Mouse (Mus musculus) brain, embryonic 18.5 days (tissue): ENCODE data around the gene Mrtfa.

ENCODE experiments used
- DNase-seq: peaks from one replicate; pipeline ENCODE4 v3.0.0-alpha.2; 2012; ENCODE audit warnings: low read depth, low spot score

Mrtfa gene

DNA sequence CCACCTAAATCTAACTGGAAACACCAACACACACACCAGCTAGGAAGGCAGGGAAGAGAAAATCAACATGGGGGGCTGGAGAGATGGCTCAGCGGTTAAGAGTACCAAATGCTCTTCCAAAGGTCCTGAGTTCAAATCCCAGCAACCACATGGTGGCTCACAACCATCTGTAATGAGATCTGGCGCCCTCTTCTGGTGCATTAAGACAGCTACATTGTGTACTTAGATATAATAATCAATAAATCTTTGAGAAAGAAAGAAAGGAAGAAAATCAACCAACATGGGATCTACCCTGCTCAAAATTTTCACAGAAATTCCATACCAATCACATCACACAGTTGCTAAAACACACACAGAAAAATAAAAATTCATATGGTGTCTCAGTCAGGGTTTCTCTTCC is 34.1 kb downstream of the Mrtfa start:
- no peak for DNase-seq

DNA sequence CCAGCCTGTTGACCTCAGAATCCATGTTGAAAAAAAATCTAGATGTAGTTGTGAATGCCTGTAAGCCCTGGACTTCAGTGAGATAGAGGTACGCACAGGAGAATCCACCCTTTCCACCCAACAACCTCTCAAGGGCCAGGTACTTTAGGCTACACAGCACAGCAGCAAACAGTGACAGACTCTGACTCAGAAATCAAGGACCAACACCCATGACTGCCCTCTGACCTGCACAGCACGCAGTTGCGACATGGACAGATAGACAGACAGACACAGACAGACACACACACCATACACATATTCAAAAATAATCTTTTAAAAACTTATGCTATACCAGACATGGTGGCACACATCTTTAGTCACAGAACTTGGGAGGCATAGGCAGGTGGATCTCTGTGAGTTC is 34.7 kb downstream of the Mrtfa start:
- DNase-seq = no peak

DNA sequence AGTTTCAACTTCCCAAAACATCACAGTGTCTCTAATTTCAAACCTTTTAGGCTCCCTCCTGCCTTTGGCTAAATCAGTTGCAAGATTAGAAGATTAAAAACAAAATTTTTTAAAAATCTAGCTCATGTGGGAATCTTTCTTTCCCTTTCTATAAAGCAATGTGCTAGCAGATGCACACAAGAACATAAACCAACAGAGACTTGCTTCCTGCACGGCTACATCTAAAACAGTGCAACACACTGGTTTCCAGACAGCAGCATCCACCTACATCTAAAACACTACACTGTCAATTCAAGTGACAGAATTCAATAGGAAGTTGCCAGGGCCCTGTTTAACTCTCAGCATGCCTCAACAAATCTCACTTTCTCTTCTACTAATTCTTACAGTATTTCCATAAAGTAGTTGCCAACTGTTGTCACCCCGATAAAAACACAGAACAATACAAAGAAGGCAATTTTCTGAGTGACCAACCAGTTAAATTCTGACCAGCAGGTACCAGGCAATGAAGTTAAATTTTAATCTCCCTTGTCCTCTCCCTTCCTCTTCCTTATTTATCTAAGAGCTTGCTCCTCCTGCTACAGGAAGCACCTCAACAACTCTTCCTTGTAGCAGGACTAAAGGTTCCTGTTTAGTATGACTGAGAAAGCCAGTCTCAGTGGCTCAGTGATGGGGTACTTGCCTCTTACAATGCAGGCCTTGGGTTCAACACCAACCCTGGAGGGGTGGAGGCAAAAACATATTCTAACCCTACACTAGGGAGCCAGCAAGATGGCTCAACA is 35.5 kb downstream of the Mrtfa start:
- DNase-seq = no peak

DNA sequence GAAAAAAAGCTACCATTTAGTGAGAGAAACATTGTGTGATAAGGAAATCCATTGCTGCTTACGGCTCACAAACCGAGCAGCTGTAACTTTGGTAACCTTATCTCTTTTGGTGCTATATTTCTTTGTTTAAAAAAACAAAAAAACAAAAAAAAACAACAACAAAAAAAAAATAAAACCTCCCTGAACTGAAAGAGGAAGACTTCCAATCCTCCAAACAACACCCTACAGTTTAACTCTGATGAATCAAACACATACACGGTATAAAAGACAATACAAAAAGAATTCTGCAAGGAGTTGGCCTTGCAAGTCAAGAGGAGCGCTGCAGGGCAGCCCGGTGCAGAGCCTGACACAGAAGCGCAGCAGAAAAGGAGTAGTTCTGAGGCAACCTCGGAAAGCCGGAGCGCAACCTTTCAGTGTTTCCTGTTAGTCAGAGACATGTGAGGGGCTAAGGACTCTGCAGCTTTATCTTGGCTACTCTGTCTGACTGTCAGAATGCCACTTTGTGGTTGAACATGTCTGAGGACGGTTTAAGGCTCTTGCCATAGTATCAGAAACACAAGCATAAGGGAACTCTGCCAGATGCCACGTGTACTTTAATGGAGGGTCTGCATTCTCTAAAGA is 48.5 kb downstream of the Mrtfa start:
- no peak for DNase-seq

DNA sequence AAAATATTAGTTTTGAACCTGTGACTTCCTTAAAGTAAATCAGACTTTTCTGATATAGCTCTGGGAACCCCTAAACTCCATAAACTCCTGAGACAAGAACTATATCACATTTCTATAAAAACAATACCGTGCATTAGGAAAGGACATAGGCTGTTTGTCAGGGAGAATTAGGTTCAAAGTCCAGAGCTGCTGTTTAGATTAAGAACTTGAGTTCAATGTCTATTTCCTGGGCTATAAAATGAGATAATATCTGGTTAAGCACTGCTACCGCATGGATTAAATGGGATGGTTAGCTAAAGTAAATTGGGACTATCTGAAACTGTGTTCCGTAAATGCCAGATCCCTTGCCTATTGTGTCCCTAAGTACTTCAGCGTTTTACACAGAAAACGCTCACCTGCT is 50.6 kb downstream of the Mrtfa start:
- DNase-seq = no peak

DNA sequence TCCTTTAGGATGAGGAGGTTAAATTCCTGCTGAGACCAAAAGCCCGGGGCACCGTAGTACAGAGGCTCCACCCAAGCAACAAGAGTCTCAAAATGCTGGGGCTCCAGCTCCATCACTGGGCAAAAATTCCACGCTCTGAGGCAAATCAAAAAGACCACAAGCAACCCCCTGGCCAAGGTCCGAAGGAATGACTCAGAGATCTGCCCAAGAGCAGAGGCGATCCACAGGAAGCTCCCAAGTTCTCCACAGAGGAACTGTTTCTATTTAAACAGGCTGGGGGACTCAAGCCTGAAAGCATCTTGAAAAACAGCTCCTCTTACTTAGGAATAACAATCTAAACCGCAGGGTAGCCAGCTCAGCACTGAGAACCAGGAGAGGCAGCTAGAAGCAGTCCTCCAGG is 53.3 kb downstream of the Mrtfa start:
- DNase-seq = no peak

DNA sequence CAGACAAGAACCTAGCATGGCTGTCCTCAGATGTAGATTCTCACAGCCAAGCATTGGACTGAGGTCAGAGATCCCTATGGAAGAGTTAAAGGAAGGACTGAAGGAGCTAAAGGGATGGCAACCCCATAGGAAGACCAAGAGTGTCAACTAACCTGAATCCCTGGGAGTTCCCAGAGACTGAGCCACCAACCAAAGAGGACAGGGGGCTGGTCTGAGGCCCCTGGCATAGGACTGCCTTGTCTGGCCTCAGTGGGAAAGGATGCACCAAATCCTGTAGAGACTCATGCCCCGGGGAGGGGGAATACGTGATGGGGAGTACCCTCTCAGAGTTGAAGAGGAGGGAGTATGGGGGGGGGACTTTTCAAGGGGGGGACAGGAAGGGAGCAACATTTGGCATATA is 56.8 kb downstream of the Mrtfa start:
- no peak for DNase-seq

DNA sequence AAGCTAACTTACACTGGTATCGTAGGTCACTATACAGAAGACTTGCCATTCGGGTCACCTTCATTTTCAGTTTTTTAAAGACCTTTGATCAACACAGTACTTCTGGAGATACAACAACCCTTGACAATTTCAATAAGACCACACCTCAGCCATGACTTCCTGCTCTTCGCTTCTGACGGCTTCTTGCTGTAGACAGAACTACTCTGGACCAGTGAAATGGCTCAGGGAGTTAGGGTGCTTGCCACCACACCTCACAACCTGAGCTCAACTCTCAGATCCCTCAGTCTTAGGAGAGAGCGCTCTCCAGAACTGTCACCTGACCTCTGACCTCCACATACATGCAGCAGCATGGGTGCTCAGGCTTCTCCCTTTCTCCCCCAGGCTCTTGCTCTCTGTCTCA is 59.4 kb downstream of the Mrtfa start:
- DNase-seq = no peak

DNA sequence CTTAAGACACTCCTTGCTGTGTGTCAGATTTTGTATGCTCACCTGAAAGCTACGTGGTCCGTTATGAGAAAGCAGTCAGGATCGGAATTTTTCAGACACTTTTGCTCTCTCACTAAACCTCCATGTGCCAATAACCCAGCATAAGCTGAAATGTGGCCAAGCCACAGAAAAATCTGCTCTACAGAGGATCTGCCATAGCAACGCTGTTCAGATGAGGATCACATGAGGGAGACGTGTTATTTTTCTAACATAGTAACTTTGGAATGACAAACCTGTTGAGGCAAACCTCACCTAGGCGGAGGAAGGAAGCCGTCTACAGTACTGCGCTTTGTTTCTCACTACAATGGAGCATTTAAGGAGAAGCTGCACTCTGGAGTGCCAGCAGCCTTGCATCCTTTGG is 60.6 kb downstream of the Mrtfa start:
- no peak for DNase-seq

DNA sequence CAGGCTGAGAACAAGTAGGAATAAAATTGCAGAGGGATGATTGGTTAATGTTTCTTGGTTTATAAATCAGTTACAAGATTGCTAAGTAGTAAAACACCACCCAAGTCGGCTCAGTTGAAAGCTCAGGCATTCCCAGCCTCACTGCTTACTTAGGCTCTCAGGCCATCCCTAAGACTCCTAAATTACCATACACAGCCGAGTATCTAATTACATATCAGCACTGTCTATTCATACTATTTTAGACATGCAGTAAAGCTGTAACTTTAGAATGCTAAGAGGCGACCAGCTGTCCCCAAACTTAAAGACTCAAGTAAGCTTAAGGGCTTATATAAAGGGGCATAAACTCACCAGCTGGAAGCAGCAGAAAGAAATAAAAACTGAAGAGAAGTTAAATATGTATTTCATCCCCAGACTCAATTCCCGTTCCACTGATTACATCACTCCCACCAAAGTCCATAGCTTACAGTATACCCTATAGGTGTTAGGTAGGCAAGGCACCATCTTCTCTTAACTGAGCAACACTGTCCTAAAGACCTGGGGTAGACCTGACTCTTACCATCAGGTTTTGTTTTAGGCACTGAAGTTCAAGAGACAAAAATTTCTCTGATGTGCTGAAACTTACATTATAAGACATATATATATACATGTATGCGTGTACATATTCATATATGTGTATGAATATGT is 62.3 kb downstream of the Mrtfa start:
- DNase-seq = no peak

DNA sequence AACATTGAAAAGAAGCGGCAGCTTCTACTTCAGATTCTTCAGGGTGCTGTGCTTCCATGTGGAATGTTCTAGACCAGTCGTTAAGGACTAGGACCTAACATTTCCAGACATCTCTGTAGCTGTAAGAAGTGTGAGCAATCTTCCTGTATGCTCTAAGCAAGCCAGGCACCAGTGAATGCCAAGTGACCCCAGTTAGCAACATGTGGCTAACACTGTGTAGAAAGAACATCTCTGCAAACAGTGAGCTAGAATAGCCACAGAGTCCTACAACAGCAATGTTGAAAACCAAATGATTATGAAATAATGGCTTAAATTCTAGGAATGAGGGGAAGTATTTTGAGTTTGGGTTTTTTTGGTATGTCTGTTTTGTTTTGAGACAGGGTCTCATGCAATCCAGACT is 66.3 kb downstream of the Mrtfa start:
- no peak for DNase-seq

DNA sequence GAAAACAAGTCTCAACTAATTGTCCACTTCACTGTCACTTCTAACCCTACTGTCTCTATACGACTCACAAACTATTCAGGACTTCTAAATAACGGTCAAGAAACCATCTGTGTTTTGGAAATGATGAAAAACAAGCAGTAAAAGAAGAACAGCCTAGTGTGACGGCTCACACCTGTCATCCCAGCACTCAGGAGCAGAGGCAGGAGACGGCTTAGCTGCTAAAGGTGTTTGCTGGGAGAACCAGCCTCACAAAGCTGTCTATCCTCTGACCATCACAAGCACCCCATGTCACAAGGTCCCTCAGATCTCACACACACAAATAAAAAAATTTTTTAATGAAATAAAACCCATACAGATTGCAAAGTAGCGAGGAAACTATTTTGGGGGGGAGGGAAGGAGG is 67.4 kb downstream of the Mrtfa start:
- no peak for DNase-seq

DNA sequence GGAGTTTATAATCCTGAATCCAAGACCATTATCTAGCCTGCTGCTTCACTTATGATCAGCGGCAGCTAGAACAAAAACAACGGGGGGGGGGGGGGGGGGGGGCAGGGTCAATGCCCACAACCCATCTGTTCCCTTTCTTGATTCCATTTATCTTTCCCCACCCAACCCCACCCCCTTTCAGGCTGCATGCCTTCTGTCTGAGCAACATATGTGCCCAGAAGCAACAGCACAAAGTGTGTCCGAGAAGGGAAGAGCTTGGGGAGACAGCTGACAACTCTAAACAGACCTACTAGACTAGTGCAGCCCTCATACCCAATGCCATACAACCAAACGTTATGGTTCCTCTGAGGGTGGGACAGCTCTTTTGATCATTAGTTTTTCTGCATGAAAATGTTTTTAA is 68.0 kb downstream of the Mrtfa start:
- DNase-seq = no peak

DNA sequence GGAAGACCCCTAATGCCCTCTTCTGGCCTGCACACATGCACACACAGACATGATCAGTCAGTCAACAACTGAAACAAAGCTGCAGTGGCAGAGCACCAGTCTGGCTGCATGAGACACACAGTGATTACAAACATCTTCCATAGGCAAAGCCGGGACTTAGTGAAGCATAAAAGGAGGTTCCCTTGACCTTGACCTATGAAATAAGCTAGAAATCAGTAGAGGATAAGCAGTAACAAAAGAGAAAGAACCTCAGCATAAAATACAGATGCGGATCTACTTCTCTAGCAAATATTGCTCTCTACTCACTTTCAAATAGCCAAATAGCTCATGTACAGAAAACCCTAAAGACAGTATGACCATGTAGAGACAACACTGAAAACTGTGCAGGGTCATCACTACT is 68.5 kb downstream of the Mrtfa start:
- no peak for DNase-seq

DNA sequence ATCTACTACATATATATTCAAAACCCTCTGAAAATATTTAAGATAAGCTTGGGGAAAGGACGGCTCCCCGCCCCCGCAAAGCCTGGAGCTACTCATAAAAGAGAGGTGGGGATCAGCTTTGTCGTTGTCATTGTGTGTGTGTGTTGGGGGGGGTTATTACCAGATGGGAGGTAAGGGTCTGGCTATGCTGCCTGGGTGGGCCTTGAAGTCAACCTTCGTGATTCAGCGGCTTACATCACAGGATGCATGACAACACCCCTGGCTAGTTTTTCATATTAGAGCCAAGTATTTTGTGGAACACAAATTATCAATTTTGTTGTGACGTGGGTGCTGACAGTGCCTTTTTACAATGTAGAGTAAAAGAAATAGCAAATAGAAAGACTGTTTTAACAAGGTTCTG is 69.6 kb downstream of the Mrtfa start:
- no peak for DNase-seq

DNA sequence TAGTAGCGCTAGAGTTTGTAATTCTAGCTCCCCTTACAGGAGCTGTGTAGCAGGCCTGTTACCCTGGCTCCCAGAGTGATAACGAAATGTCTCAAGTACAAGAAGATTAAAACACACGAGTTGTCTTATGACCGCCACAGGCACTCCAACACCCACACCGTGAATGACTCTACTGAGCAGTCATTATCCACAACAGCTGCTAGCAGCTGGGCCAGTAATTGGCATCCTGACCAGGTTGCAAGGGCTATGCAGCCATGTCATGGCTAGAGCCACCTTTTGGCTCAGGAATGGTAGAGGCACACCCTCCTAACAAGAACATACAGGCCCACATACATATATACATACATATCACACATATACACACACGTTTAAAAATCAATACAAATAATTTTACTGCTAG is 70.4 kb downstream of the Mrtfa start:
- no peak for DNase-seq

DNA sequence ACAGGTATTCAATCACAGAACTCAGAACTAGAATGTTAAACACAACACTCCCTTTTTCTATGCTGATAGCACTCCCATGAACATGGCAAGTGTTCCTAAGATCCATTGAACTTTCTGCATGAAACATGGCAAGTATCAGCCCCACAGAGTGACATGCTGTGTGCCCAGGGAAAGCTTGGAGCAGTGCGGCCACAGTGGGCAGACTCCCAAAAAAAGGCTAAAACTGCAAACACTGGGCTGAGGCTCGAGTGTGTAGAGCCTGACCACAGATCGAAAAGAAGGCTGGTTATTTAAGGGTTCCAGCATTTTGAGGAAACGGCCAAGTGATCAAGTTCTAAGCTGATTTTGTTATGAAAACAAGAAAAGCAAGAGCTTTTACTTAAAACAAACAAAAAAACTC is 72.3 kb downstream of the Mrtfa start:
- DNase-seq = no peak

DNA sequence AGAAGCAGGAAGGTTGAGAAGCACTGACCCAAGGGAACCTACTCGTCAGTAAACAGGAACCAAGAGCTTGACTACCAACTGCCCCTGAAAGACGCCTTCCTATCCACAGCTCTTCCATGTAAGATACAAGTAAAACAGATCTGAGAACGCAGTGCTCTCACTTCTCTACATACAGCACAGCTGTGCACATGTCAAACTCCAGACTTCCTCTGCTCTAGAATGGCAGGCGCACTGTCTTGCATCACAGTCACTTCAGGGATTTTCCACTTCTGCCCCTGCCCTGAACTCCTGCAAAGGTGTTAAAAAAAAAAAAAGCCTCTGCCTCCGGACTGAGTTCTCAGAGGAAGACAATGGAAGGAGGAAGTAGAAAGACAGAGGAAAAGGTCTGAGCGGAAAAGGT is 78.0 kb downstream of the Mrtfa start:
- no peak for DNase-seq

DNA sequence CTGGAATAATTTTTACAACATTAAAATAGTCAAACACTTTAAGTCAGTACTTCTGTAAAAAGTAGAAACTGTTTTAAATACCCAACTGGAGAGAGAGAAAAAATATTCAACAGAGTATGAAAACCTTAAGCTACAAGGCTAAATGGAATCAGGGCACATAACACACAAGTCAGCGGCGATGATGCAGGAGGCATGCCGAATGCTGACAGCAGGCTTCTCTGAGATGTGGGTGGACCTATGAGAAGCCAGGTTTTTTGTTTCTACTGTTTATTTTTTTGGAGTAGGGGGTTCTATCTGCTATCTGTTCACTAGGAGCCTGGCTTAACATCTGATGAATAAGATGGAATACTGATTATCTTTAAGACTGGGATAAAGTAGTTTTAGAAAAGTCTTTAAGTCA is 80.2 kb downstream of the Mrtfa start:
- DNase-seq = no peak

DNA sequence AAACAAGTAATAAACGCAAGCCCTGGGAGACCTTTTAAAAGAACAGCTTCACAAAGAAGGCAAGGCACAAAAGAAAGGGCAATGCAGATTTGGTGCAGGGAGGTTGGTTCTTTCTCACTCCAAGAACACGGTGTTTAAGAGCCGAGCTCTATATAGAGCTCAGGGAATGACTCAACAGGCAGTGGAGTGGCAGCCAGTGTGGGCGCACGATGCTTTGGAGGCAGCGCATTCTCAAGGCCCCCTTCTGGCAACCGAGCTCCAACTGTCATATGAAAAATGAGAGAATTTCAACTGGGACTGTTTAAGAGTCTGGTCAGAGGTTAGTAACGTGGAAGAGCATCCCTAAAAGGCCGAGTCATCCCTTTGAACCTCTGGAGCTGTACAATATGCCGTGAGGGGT is 84.6 kb downstream of the Mrtfa start:
- no peak for DNase-seq

DNA sequence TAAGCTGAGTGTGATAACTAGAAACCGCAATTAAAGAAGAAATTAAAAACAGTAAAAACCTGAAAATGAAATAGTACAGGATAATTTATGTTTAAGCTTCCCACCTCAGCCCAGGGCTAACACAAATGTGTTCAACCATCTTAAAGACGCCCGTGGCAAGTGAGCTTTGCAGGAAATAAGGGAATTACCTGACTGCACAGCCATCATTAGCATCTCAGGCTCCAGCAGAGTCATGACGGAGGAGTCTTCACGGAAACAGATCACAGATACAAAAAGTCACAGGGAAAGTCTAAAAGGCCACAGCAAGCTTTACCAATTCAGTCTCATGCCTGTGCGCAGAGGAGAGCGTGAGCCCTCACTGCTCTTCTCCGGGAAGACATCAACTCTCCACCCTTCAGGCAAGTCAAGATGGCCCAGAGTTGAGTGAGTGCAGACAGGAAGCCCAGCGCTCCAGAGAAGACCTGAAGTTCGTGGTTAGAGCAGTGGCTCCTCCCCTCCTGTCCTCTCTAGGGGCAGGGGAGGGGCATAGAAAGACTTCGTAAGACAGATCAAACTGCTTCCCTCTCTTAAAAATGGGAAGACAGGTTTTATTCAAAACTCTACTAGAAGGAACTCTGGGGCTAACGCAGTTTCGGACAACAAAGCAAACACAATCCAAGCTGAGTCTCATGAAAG is 85.8 kb downstream of the Mrtfa start:
- DNase-seq = no peak

DNA sequence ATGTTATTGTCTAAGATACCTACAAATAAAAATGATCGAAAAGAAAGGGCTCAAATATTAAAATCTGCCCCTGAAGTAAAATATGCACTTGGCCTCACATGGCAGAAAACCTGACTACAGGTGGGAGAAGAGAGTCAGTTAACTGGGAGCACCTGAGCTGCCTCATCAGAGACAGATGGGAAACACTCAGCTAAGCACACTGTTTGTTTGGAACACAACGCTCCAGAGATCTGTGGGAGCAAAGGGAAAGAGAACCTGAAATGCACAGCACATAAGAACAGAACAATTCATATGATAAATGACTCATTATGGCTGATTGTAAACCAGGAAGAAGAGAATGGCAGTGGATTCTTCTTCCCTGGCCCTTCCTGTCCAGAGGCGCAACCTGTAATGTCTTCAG is 87.1 kb downstream of the Mrtfa start:
- no peak for DNase-seq
